Mouse (Mus musculus): ENCODE measurements at regions not wholly inside any gene's neighbourhood (a gene's known extent, or its start where the extent isn't known, plus 50 kb on each side); places are given as distances from the start of the nearest gene placed in this dataset.

DNA sequence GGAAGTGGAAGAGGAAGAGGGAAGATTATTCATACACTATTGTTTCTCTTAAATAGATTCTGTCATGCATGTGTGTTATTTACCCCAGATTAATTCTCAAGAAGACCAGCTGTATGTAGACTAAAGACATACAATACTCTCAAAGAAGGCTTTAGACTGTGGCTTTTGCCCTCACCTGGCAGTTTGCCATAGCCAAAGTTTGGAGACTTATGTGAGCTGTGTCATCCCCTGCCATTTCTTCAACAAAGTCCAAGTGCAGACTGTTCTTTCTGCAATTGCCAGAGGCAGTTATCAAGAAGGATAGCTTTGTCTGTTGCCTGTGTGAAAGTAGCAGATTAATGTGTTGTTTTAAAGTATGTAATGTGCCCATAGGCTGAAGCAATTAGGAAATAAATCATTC is 1485.0 kb upstream of the Slc10a2 start:
- no peak for TF ChIP-seq CTCF (IDR thresholded peaks at IDR 0.05; ENCODE audit: insufficient read depth, low read length)
- no peak for TF ChIP-seq POLR2A (IDR thresholded peaks at IDR 0.05; ENCODE audit: borderline replicate concordance, extremely low read depth, low read depth, low read length)

Data from lung, adult 2 months (tissue).